Mouse (Mus musculus) neural tube, embryonic 12.5 days (tissue): Measurements from ENCODE around the gene Cacna1d. TPM values are rescaled to one million over a fixed set of nuclear protein-coding genes. Genes with fewer than 3 reads are reported as not detected.

Experiments used
- ATAC-seq: fragments of 200-750 bp; cut with Nextera tagmentation; 2 replicates; pipeline ENCODE4 v1.8.0; 2017; ENCODE audit warnings: low read depth, mild to moderate bottlenecking, moderate TSS enrichment, moderate library complexity; ENCODE audit not compliant: low FRiP score
- H3K27ac ChIP-seq: fragments of 300-500 bp; sonication (generic); 2 replicates; pipeline ENCODE4 v1.5.1; 2016
- H3K27me3 ChIP-seq: fragments of 300-500 bp; sonication (generic); replicated peaks from 2 replicates; pipeline ENCODE4 v1.6.1; 2016; ENCODE audit warnings: mild to moderate bottlenecking
- H3K36me3 ChIP-seq: fragments of 300-500 bp; sonication (generic); 2 replicates; pipeline ENCODE4 v1.6.1; 2016; ENCODE audit warnings: mild to moderate bottlenecking
- H3K4me1 ChIP-seq: fragments of 300-500 bp; sonication (generic); 2 replicates; pipeline ENCODE4 v1.6.1; 2016
- H3K4me2 ChIP-seq: fragments of 300-500 bp; sonication (generic); replicated peaks from 2 replicates; pipeline ENCODE4 v1.6.1; 2016; ENCODE audit warnings: mild to moderate bottlenecking
- H3K4me3 ChIP-seq: fragments of 300-500 bp; sonication (generic); 2 replicates; pipeline ENCODE4 v1.5.1; 2016
- H3K9ac ChIP-seq: fragments of 300-500 bp; sonication (generic); 2 replicates; pipeline ENCODE4 v1.6.1; 2016; ENCODE audit warnings: mild to moderate bottlenecking
- H3K9me3 ChIP-seq: fragments of 300-500 bp; sonication (generic); 2 replicates; pipeline ENCODE4 v1.6.1; 2016; ENCODE audit warnings: mild to moderate bottlenecking
- WGBS: fragments of 180-500 bp; shearing (Covaris S2); methylation state at CpG from one replicate; pipeline ENCODE4 v1.1.7; 2016; 5-methylcytosine and 5-hydroxymethylcytosine counted together
- polyA plus RNA-seq: library from polyadenylated mRNA; unstranded; fragments of >200 nt; fragmentation: Nextera tagmentation; extraction: Ambion mirVana; gene quantifications from 2 replicates; pipeline ENCODE4 v1.2.1, GENCODE M21; 2016

Gene Cacna1d
- polyA plus RNA-seq, 1 experiment from 2014 or later: 3.0 TPM

DNA sequence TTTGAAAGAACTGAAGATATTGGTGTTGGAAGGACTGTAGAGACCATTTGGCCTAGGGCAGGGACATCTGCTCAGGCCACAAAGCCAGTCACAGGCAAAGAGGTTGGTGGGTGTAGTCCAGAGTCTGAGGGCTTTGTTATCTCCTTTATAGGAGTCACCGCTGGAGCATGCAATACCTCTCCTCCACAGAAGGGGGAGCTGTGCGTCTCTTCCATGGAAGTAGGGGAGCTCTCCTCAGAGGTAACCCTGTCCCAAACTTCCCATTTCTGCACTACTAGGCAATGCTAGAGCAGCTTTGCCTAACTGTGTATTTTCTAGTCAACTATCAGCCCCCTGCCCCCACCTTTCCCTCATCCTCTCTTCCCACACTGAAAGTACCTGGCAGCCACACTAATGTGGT, 382.2 kb downstream of the Cacna1d start:
- Histone ChIP-seq H3K36me3 (no peaks in the 10 kb centered on the region), H3K27me3 (no peaks in the 10 kb centered on the region), H3K4me3 (no peak overlapping the region), H3K9me3 (no peaks in the 10 kb centered on the region), H3K27ac (no peak overlapping the region), H3K9ac (no peak overlapping the region), H3K4me1 (no peaks in the 10 kb centered on the region), H3K4me2 (no peak overlapping the region)
- ATAC-seq: no peak
- WGBS: 44% methylated on average over 2 of the region's 2 CpGs

DNA sequence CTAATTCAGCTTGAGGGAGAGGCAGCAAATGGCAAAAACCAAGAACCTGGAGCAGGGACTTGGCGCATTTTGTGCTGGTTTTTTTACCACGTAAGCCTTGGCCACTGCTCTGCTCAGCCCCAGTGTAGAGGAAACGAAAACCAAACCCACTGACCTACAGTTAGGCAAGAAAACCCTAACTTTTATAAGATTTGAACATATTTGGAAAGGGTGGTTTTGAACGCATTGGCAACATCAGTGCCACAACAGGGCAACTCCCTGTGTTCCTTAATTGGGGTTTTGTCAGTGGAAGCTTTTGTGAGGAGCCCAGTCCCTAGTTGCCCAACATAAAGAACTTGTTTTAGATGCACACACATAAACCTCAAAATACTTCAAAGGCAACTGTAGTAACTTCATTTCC, 384.7 kb downstream of the Cacna1d start:
- WGBS: 92% methylated on average over 4 of the region's 4 CpGs
- no peaks in the 10 kb centered on the region for H3K27me3 ChIP-seq
- H3K36me3 ChIP-seq: no peaks in the 10 kb centered on the region
- no peaks in the 10 kb centered on the region for H3K9me3 ChIP-seq
- ATAC-seq: no peak
- H3K9ac ChIP-seq: no peak overlapping the region
- no peak overlapping the region for H3K27ac ChIP-seq
- H3K4me1 ChIP-seq: no peaks in the 10 kb centered on the region
- no peak overlapping the region for H3K4me2 ChIP-seq
- no peak overlapping the region for H3K4me3 ChIP-seq

DNA sequence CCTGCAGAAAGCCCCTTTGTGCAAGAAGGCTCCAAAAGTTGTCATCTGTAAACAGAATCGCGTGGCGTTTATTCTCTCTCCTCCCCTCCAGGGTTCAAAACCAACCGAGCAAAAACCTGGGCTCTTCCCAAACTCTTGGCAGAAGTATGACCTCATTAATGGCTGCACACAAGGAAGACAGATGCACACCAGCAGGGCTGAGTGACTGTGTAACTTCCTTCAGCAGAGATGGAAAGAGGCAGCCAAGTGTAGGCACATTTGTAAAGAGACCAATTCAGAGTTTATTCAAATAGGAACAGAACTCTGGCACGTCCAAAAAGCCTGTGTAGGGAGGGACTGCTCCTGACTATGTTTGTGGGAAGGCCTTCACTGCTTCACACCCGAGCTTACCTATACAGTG, 385.7 kb downstream of the Cacna1d start:
- Histone ChIP-seq H3K4me2 (no peak overlapping the region), H3K4me1 (no peaks in the 10 kb centered on the region), H3K27me3 (no peaks in the 10 kb centered on the region), H3K27ac (no peak overlapping the region), H3K9me3 (no peaks in the 10 kb centered on the region), H3K4me3 (no peak overlapping the region), H3K9ac (no peak overlapping the region), H3K36me3 (no peaks in the 10 kb centered on the region)
- WGBS: 71% methylated on average over 6 of the region's 6 CpGs
- ATAC-seq: no peak

DNA sequence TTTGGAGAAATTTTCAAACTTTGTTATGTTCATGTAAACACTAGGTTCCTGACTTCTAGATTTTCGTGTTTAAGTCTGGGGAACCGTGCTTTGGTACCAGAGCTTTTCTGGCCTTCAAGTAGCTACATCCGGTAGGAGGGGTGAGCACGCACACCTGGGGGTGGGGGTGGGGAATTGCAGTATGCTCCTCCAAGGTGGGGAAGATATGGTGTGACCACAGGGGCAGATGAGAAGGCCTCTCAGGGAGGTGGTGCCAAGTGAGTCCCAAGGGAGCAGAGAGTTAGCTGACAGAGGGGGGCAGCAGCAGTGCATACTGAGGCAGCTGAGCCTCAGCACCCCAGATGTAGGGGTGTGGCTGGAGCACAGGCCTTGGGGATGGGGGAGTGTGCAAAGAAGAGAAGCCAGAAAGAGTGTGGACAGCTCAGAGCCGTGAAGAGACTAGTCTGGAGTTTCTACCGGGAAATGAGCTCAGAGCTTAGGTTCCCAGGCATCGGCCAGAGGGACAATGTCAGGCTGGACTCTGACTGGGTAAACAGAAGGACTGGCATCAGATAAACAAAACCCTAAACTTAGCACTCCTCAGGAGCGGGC, 387.2 kb downstream of the Cacna1d start:
- no peaks in the 10 kb centered on the region for H3K27me3 ChIP-seq
- no peak overlapping the region for H3K4me3 ChIP-seq
- no peak overlapping the region for H3K27ac ChIP-seq
- ATAC-seq: no peak
- H3K4me1 ChIP-seq: no peaks in the 10 kb centered on the region
- H3K9me3 ChIP-seq: no peaks in the 10 kb centered on the region
- no peak overlapping the region for H3K4me2 ChIP-seq
- WGBS: 82% methylated on average over 8 of the region's 8 CpGs
- no peaks in the 10 kb centered on the region for H3K36me3 ChIP-seq
- H3K9ac ChIP-seq: no peak overlapping the region

DNA sequence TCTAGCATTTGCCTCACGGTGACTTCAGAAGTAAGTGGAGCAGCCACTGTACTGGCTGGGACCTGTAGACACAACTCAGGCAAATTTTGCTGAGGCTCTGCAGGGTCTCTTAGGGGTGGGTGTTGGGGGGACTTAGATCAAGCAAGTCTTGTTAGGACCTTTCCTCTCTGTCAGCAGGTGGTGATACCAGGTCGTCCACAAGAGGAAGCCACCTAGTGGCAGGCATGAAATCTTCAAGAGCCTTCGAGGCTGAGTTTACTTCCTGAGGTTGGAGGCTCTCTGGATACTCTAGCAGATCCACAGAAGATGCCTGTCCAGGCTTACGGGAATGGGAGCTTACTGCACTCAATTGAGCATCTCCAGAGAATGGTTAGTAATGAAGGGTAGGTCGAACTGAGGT, 394.0 kb downstream of the Cacna1d start:
- Histone ChIP-seq H3K9ac (no peak overlapping the region), H3K4me1 (no peaks in the 10 kb centered on the region), H3K9me3 (no peaks in the 10 kb centered on the region), H3K36me3 (no peaks in the 10 kb centered on the region), H3K4me2 (no peak overlapping the region), H3K27me3 (no peaks in the 10 kb centered on the region), H3K27ac (no peak overlapping the region), H3K4me3 (no peak overlapping the region)
- 70% methylated on average over 5 of the region's 5 CpGs for WGBS
- no peak for ATAC-seq

DNA sequence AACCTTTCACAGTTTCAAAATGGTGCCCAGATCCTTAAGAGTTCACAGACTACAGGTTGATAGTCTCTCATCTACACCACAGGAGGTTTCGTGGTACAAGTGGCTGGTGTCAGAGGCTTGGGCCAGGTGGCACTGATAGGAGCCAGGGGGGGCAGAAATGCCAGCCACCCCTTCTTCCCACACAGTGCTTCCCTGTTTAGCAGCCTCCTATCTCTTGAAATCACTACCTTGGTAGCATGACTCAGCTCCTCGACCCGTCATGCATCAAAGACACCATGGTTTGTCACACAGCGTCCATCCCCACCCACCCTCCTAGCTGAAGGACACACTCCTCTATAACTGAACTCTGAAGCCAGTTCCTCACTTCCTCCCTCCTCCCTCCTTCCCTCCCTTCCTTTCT, 398.8 kb downstream of the Cacna1d start:
- H3K27me3 ChIP-seq: no peaks in the 10 kb centered on the region
- H3K27ac ChIP-seq: no peak overlapping the region
- H3K36me3 ChIP-seq: no peaks in the 10 kb centered on the region
- no peaks in the 10 kb centered on the region for H3K4me1 ChIP-seq
- ATAC-seq: no peak
- H3K4me2 ChIP-seq: no peak overlapping the region
- no peak overlapping the region for H3K4me3 ChIP-seq
- no peaks in the 10 kb centered on the region for H3K9me3 ChIP-seq
- no peak overlapping the region for H3K9ac ChIP-seq
- WGBS: 83% methylated on average over 4 of the region's 4 CpGs

DNA sequence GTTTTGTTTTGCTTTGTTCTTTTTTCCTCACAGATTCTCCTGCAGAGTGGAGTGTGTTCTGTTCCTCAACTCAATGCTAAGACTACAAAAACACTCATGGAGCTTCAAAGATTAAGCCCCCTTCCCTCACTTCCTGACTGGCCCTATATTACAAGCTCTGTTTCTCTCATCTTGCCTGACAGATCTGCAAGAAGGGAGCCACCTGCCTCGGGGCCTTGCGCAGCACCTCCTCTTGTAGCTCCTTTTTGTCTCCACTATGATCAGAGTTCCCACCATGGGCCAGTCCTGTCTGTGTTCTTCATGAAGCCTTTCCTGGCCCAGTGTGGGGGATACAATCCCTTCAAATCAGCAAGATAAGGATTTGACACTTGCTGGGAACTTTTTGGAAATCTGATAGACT, 399.2 kb downstream of the Cacna1d start:
- Histone ChIP-seq H3K4me1 (no peaks in the 10 kb centered on the region), H3K9me3 (no peaks in the 10 kb centered on the region), H3K4me2 (no peak overlapping the region), H3K36me3 (no peaks in the 10 kb centered on the region), H3K27me3 (no peaks in the 10 kb centered on the region), H3K4me3 (no peak overlapping the region), H3K9ac (no peak overlapping the region), H3K27ac (no peak overlapping the region)
- no peak for ATAC-seq
- WGBS: 90% methylated on average over 2 of the region's 2 CpGs

DNA sequence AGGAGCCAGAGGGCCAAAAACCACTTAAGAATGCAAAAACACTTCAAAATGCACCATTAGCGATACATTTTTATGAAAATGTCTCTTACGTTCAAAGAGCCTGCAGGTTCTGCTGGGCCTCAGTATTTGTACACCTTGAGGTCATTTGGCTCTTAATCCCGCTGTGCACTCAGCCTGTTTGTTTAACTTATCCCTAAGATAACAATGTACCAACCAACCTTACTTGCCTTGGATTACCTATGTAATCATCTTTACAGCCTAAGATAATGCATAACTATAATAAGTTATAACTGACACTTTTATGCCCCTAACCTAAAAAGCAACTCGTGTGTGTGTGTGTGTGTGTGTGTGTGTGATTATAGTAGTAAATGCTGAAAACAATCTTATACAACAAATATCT, 411.5 kb downstream of the Cacna1d start:
- H3K27me3 ChIP-seq: no peaks in the 10 kb centered on the region
- H3K36me3 ChIP-seq: no peaks in the 10 kb centered on the region
- H3K4me1 ChIP-seq: no peaks in the 10 kb centered on the region
- H3K9me3 ChIP-seq: no peaks in the 10 kb centered on the region
- WGBS: 81% methylated on average over 4 of the region's 4 CpGs
- H3K4me2 ChIP-seq: no peak overlapping the region
- ATAC-seq: no peak
- H3K9ac ChIP-seq: no peak overlapping the region
- H3K4me3 ChIP-seq: no peak overlapping the region
- no peak overlapping the region for H3K27ac ChIP-seq

DNA sequence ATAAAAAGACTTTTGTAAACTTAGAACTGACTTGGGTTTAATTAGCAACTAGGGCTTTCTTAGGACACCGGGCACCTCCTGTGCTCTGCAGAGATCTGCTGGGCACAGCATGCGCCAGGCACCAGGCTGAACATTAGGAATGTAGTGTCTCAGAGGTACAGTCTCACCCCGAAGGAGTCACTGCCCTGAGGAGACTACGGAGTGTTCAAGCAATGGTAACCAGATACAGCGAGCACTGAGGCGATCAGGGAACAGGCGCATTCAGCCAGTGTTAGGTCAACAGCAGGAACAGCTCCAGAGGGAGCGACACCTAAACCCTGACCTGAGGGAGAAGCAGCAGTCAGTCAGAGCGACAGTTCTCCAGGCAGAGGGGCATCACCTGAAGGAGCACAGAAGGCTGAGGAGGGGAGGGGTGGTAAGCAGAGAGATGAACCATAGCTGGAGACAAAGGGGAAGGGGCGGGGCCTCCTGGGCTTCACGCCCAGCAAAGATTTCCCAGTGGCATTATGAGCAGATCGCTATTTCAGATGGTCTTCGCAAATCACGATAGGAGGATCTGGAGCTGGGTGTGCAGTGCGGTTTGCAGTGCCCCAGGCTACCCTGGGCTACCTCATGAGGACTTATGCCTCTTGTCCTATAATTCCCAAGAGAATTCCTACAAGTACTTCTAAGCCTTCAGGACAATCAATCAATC, 413.0 kb downstream of the Cacna1d start:
- Histone ChIP-seq H3K9me3 (no peaks in the 10 kb centered on the region), H3K4me1 (no peaks in the 10 kb centered on the region), H3K4me3 (no peak overlapping the region), H3K4me2 (no peak overlapping the region), H3K27ac (no peak overlapping the region), H3K9ac (no peak overlapping the region), H3K27me3 (no peaks in the 10 kb centered on the region), H3K36me3 (no peaks in the 10 kb centered on the region)
- no peak for ATAC-seq
- 83% methylated on average over 15 of the region's 15 CpGs for WGBS

DNA sequence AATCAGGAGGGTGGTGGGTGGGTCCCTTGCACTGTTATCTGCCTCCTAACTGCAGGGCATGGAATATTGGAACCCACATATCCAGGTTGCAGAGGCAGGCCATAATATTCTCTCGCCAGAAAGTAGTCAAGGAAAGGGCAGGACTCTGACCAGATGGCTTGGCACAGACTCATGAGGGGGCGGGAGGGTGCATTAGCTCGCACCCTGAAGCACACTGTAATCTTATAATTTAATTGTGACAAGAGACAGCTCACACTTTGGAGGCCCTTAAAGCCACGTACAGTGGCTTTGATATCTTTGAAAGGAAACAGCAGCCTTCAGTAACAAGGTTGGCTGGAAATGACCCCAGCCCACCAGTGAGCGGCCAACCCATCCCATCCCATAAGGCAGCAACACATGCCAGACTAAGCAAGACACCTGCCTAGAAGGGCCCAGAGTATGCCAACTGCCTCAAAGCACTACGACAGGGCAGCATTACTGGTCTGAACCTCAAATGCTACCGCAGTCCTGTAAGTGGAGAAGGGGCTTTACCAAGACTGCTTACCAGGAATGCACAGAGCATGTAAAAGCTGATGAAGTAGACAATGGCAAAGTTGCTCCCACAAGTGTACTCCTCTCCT, 415.9 kb downstream of the Cacna1d start:
- H3K4me2 ChIP-seq: no peak overlapping the region
- no peaks in the 10 kb centered on the region for H3K36me3 ChIP-seq
- H3K27me3 ChIP-seq: no peaks in the 10 kb centered on the region
- H3K9ac ChIP-seq: no peak overlapping the region
- no peak overlapping the region for H3K4me3 ChIP-seq
- no peak for ATAC-seq
- H3K9me3 ChIP-seq: no peaks in the 10 kb centered on the region
- H3K27ac ChIP-seq: no peak overlapping the region
- no peaks in the 10 kb centered on the region for H3K4me1 ChIP-seq
- 89% methylated on average over 7 of the region's 7 CpGs for WGBS

DNA sequence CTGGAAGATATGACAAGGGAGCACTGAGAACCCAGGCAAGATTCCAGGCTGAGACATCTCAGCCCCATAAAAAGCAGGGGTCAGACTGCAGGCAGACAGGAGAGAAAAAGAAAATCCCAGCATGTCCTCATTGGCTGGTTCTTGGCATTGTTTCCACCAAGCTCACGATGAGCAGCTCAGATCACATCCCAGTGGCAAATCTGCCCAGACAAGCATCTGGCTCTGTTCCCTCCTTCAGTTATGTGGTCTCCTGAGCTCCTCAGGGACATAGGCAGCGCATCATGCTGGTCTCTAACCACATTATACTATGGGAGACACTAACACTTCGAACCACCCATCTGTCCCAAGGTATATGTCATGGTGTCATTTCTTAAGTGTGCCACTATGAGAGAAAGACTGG, 422.7 kb downstream of the Cacna1d start:
- Histone ChIP-seq H3K4me3 (no peak overlapping the region), H3K27ac (no peak overlapping the region), H3K27me3 (no peaks in the 10 kb centered on the region), H3K9ac (no peak overlapping the region), H3K9me3 (no peaks in the 10 kb centered on the region), H3K4me2 (no peak overlapping the region), H3K4me1 (no peaks in the 10 kb centered on the region), H3K36me3 (no peaks in the 10 kb centered on the region)
- 79% methylated on average over 3 of the region's 3 CpGs for WGBS
- ATAC-seq: no peak

DNA sequence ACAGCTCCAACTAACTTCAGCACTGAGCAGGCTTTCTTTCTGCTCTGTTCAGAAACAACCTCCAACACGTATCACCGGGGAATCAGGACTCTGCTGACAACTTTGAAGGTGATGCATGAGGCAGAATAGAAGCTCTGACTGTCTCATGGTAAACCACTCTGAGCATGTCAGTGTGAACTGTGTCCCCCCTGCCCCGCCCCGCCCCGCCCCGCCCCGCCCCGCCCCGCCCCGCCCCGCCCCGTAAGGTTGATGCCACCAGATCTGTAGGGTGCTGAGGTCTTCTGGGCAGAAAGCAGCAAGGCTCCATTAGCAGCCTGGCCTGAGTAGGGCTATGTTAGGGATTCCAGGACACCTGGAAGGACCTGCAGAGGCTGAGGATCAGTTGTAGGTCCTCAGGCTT, 424.5 kb downstream of the Cacna1d start:
- Histone ChIP-seq H3K36me3 (no peaks in the 10 kb centered on the region), H3K4me3 (no peak overlapping the region), H3K4me2 (no peak overlapping the region), H3K27ac (no peak overlapping the region), H3K27me3 (no peaks in the 10 kb centered on the region), H3K9me3 (no peaks in the 10 kb centered on the region), H3K4me1 (no peaks in the 10 kb centered on the region), H3K9ac (no peak overlapping the region)
- 77% methylated on average over 12 of the region's 12 CpGs for WGBS
- no peak for ATAC-seq

DNA sequence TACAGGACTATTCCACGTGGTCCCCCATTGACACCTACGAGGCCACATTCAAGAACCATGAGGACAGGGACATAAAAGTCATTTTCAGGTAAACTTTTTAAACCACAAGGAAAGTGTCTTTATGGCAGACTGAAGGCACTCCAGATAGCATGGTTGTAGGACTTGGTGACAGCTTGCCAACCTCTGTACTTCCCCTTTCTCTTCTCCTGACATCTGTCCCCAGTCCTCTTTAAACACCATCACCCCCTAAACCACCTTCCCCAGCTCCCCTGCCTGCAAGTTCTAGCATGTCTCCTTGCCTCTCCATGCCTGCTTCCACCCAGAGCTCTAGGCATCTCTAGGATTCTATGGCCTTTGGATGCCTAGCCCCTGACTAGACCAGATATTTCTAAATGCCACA, 426.4 kb downstream of the Cacna1d start:
- H3K27me3 ChIP-seq: no peaks in the 10 kb centered on the region
- no peak overlapping the region for H3K4me3 ChIP-seq
- H3K4me1 ChIP-seq: no peaks in the 10 kb centered on the region
- WGBS: 70% methylated on average over 2 of the region's 2 CpGs
- no peak overlapping the region for H3K9ac ChIP-seq
- no peak overlapping the region for H3K27ac ChIP-seq
- no peaks in the 10 kb centered on the region for H3K36me3 ChIP-seq
- H3K9me3 ChIP-seq: no peaks in the 10 kb centered on the region
- no peak for ATAC-seq
- no peak overlapping the region for H3K4me2 ChIP-seq
